Mouse (Mus musculus): ENCODE data around the gene Gm3269.
"Not testable (repeated sequence)": the region's sequence is repeated elsewhere in the genome, so short reads cannot be mapped to it uniquely, and the experiment has no call there.

Gm3269 gene

GRCm38 (mm10) chr14:4837806-4838205 lies at the start of gene Gm3269:
Gm3269 (plus strand) TSS chr14:4838106.
- DNase-seq (ENCODE audit: low read depth, low spot score) = not testable (repeated sequence)

- not testable (repeated sequence) for DNase-seq (ENCODE audit: low read depth, low spot score)
Measured at GRCm38 (mm10) chr14:4806421-4806820, 31.5 kb upstream of the Gm3269 start.

GRCm38 (mm10) chr14:4821950-4822349 lies 16.0 kb upstream of the Gm3269 start:
- DNase-seq (ENCODE audit: low read depth, low spot score) = not testable (repeated sequence)

- DNase-seq (ENCODE audit: low read depth, low spot score) = not testable (repeated sequence)
Measured at GRCm38 (mm10) chr14:4855299-4855980, 17.5 kb downstream of the Gm3269 start, which contains the start of gene Gm3264. Gm3264 (plus strand) TSS chr14:4855576.

GRCm38 (mm10) chr14:4892116-4892515 lies 54.2 kb downstream of the Gm3269 start, which contains the start of gene Gm3278:
Gm3278 (plus strand) TSS chr14:4892416.
- not testable (repeated sequence) for DNase-seq (ENCODE audit: low read depth, low spot score)
